Mouse (Mus musculus): ENCODE results near the gene Ak9.

DNA sequence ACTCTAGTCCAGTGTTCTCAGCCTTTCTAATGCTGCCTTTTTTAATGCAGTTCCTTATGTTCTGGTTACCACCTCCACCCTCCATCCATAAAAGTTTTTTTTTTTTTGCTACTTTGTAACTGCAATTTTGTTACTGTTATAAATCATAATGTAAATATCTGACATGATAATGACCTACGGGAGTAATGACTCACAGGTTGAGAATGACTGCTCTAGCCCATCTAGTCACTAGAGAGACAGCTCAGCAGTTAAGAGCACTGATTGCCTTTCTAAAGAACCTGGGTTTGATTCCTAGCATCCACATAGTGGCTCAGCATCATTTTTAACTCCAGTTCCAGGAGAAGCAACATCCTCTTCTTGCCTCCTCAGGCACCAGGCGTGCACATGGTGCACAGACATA lies 21.7 kb upstream of the Ak9 start:
- TF ChIP-seq POLR2A (IDR thresholded peaks at IDR 0.05; ENCODE audit: extremely low read depth, insufficient read depth, low read length) (no peak), CTCF (IDR thresholded peaks at IDR 0.05; ENCODE audit: extremely low read depth, insufficient read depth, low read length) (no peak)

Data from cortical plate, adult 2 months (tissue).